Mouse (Mus musculus): ENCODE results near the gene Cebpe. TPM values are rescaled to one million over a fixed set of nuclear protein-coding genes. Genes with fewer than 3 reads are reported as not detected.

Gene Cebpe
- polyA plus RNA-seq, 1 experiment from 2014 or later, result not detected

DNA sequence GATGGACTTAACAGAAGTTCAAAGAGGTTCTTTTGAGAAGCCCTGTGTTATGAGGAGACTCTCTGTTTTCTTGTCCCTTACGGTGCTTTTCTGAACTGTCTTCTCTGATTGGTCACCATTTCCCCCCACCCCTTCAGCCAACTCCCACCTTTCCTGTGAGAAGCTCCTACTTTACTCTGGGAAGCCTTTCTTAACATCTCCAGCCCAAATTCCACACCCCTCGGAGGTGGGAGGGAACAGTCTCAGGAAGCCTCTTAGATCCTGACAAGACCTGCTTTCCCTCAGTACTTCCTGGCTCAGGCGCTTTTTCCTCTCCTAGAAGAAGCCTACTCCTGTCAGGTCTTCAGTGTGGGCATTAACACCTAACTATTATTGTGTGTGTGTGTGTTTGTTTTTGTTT lies 12.4 kb downstream of the Cebpe start:
- no peak for ATAC-seq (ENCODE audit: extremely low read depth, insufficient number of reproducible peaks, low FRiP score, low TSS enrichment)
- Histone ChIP-seq H3K9me3 (no peaks in the 10 kb centered on the region), H3K4me2 (no peak overlapping the region), H3K9ac (0 out of 2 replicates have a peak overlapping the region, but pooled peaks have one; percentile 14), H3K27me3 (replicated peaks) (peaks cover 25% of the 10 kb centered on the region; the same call in 1 of the 2 replicates), H3K4me1 (peaks cover 8% of the 10 kb centered on the region), H3K36me3 (no peaks in the 10 kb centered on the region), H3K27ac (replicated peaks) (no peak overlapping the region), H3K4me3 (no peak overlapping the region)
- WGBS, result 38% methylated on average over 3 of the region's 3 CpGs

GRCm38 (mm10) chr14:54698733-54699132 lies 13.2 kb downstream of the Cebpe start, which contains the start of gene Gm29776:
Gene Gm29776, minus strand, starts transcription at chr14:54698833.
- no peaks in the 10 kb centered on the region for H3K9me3 ChIP-seq
- H3K9ac ChIP-seq, result 0 out of 2 replicates have a peak within 1 kb of the TSS, but pooled peaks have one; percentile 14
- H3K4me3 ChIP-seq, result no peak within 1 kb of the TSS
- ATAC-seq (ENCODE audit: extremely low read depth, insufficient number of reproducible peaks, low FRiP score, low TSS enrichment), result no peak
- H3K27me3 ChIP-seq (replicated peaks), result peaks cover 25% of the 10 kb centered on the region; the same call in 1 of the 2 replicates
- H3K36me3 ChIP-seq, result peaks cover 3% of the 10 kb centered on the region; the same call in 1 of the 2 replicates
- no peak within 1 kb of the TSS for H3K27ac ChIP-seq (replicated peaks)
- 62% methylated on average over 4 of the region's 4 CpGs for WGBS
- no peak within 1 kb of the TSS for H3K4me2 ChIP-seq
- peaks cover 8% of the 10 kb centered on the region for H3K4me1 ChIP-seq

GRCm38 (mm10) chr14:54696752-54697151 lies 15.2 kb downstream of the Cebpe start:
- WGBS, result 80% methylated on average over 4 of the region's 4 CpGs
- Histone ChIP-seq H3K4me3 (no peak overlapping the region), H3K4me2 (no peak overlapping the region), H3K4me1 (peaks cover 8% of the 10 kb centered on the region), H3K9ac (no peak overlapping the region), H3K27ac (replicated peaks) (no peak overlapping the region), H3K9me3 (no peaks in the 10 kb centered on the region), H3K36me3 (peaks cover 17% of the 10 kb centered on the region; the same call in 1 of the 2 replicates), H3K27me3 (replicated peaks) (peaks cover 9% of the 10 kb centered on the region; the same call in 1 of the 2 replicates)
- ATAC-seq (ENCODE audit: extremely low read depth, insufficient number of reproducible peaks, low FRiP score, low TSS enrichment), result no peak

GRCm38 (mm10) chr14:54695042-54695441 lies 16.9 kb downstream of the Cebpe start:
- Histone ChIP-seq H3K4me1 (no peaks in the 10 kb centered on the region; the same call in 1 of the 2 replicates), H3K9ac (no peak overlapping the region), H3K4me3 (no peak overlapping the region), H3K27me3 (replicated peaks) (peaks cover 5% of the 10 kb centered on the region; the same call in 1 of the 2 replicates), H3K27ac (replicated peaks) (no peak overlapping the region), H3K36me3 (peaks cover 28% of the 10 kb centered on the region), H3K4me2 (no peak overlapping the region), H3K9me3 (no peaks in the 10 kb centered on the region)
- no peak for ATAC-seq (ENCODE audit: extremely low read depth, insufficient number of reproducible peaks, low FRiP score, low TSS enrichment)
- 48% methylated on average over 6 of the region's 6 CpGs for WGBS

DNA sequence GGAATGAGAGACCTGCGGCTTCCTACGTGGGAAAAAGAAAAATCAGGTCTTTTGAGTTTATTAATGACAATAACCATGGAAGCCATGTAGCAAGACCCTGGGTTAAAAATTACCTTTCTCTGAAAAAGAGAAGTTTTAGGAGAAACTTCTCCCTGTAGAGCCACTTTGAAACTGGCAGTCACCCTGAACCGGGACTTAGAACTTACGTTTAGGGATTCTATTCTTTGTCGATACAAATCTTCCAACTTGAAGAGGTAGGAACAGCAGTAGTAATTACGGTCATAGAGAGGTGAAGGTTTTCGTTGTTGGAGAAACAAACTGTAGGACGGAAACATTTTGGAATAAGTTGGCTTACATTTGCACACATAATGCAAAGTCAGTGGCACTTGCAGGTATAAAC lies 24.7 kb downstream of the Cebpe start:
- no peak for ATAC-seq (ENCODE audit: extremely low read depth, insufficient number of reproducible peaks, low FRiP score, low TSS enrichment)
- peaks cover 43% of the 10 kb centered on the region for H3K36me3 ChIP-seq
- peak overlapping the region; percentile 97 for H3K9ac ChIP-seq
- 7% methylated on average over 8 of the region's 8 CpGs for WGBS
- H3K4me2 ChIP-seq, result peak overlapping the region; percentile 85
- H3K4me1 ChIP-seq, result peaks cover 37% of the 10 kb centered on the region
- no peaks in the 10 kb centered on the region for H3K27me3 ChIP-seq (replicated peaks)
- H3K4me3 ChIP-seq, result peak overlapping the region; percentile 86
- H3K27ac ChIP-seq (replicated peaks), result peak overlapping the region; percentile 98
- H3K9me3 ChIP-seq, result no peaks in the 10 kb centered on the region

GRCm38 (mm10) chr14:54686522-54687143 lies 25.3 kb downstream of the Cebpe start, which contains the start of gene Acin1:
Gene Acin1, minus strand, starts transcription at chr14:54686931.
- Histone ChIP-seq H3K36me3 (peaks cover 49% of the 10 kb centered on the region), H3K4me3 (peak within 1 kb of the TSS; percentile 86), H3K4me2 (peak within 1 kb of the TSS; percentile 85), H3K9me3 (no peaks in the 10 kb centered on the region), H3K4me1 (peaks cover 37% of the 10 kb centered on the region), H3K27me3 (replicated peaks) (no peaks in the 10 kb centered on the region), H3K9ac (peak within 1 kb of the TSS; percentile 97), H3K27ac (replicated peaks) (peak within 1 kb of the TSS; percentile 98)
- peak; percentile 93 for ATAC-seq (ENCODE audit: extremely low read depth, insufficient number of reproducible peaks, low FRiP score, low TSS enrichment)
- under 1% methylated on average over 44 of the region's 44 CpGs for WGBS

DNA sequence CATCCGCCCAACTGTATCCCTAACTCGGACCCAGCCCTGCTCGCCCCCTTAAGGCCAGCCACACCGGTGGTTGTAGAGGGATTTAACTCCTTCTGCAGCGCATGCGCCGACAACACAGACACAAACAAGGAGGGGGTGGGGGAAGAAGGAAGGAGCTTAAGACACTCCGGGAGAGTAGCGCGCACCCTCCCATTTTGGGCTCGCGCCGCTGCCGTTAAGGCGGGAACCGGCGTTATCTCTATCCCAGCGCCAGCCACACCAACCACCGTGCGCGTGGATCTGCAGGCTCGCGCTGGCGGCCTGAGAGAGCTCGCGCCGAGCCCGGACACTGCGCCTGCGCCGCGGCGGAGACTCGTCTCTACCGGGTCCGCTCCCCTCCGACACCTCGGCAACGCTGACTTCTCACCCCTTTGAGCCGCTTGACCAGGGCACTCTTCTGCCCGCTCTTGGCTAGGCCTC lies 25.9 kb downstream of the Cebpe start, which contains the start of gene 1700123O20Rik:
Gene 1700123O20Rik, plus strand, starts transcription at position 154 of the 459 bp plus-strand sequence.
- Histone ChIP-seq H3K27ac (replicated peaks) (peak within 1 kb of the TSS; percentile 98), H3K4me3 (peak within 1 kb of the TSS; percentile 86), H3K9ac (peak within 1 kb of the TSS; percentile 97), H3K4me2 (peak within 1 kb of the TSS; percentile 85), H3K4me1 (peaks cover 37% of the 10 kb centered on the region), H3K36me3 (peaks cover 52% of the 10 kb centered on the region), H3K9me3 (no peaks in the 10 kb centered on the region), H3K27me3 (replicated peaks) (no peaks in the 10 kb centered on the region)
- peak; percentile 77 for ATAC-seq (ENCODE audit: extremely low read depth, insufficient number of reproducible peaks, low FRiP score, low TSS enrichment)
- whole genome bisulfite sequencing, result under 1% methylated on average over 41 of the region's 41 CpGs

DNA sequence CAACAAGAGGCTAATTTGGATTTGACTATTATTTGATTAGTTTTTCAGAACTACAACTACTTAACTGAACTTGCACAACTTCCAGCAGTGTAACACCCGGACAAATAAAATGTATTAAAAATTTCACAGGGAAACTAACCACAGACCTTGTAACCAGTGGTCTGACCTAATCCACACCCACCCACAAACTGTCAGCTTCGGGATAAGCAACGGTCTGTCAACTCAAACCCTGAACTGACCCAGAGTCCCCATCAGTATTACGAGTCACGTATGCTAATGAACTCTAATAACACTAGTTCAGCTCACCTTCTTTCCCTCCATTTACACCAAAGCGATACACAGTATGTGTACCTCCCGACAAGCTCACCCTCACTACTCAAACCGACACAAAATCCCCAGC lies 26.5 kb downstream of the Cebpe start:
- Histone ChIP-seq H3K4me1 (peaks cover 37% of the 10 kb centered on the region), H3K9me3 (no peaks in the 10 kb centered on the region), H3K27ac (replicated peaks) (peak overlapping the region; percentile 98), H3K4me3 (peak overlapping the region; percentile 86), H3K9ac (peak overlapping the region; percentile 97), H3K4me2 (peak overlapping the region; percentile 85), H3K27me3 (replicated peaks) (no peaks in the 10 kb centered on the region), H3K36me3 (peaks cover 51% of the 10 kb centered on the region)
- no peak for ATAC-seq (ENCODE audit: extremely low read depth, insufficient number of reproducible peaks, low FRiP score, low TSS enrichment)
- WGBS, result 9% methylated on average over 8 of the region's 8 CpGs

DNA sequence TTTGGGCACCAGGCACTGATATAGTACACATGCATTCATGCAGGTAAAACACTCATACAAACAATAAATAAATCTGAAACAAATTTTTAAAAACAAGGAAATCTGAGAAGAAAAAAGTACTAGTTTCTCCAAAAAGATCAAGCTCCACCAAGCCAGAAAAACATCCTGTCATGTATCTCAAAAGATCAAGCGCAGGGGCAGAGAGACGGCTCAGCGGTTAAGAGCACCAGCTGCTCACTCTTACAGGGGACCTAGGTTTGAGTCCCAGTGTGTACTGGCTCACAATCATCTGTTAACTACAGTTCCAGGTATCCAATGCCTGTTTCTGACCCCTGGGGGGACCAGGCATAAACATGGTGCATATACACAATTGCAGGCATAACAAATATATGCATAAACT lies 29.6 kb downstream of the Cebpe start:
- H3K36me3 ChIP-seq, result peaks cover 59% of the 10 kb centered on the region

GRCm38 (mm10) chr14:54678657-54679304 lies 33.2 kb downstream of the Cebpe start:
- WGBS, result 87% methylated on average over 16 of the region's 16 CpGs
- H3K9ac ChIP-seq, result no peak overlapping the region
- H3K4me1 ChIP-seq, result peaks cover 9% of the 10 kb centered on the region; the same call in 1 of the 2 replicates
- H3K9me3 ChIP-seq, result no peaks in the 10 kb centered on the region
- no peak overlapping the region for H3K4me2 ChIP-seq
- H3K27ac ChIP-seq (replicated peaks), result no peak overlapping the region
- no peaks in the 10 kb centered on the region for H3K27me3 ChIP-seq (replicated peaks)
- peaks cover 86% of the 10 kb centered on the region for H3K36me3 ChIP-seq
- ATAC-seq (ENCODE audit: extremely low read depth, insufficient number of reproducible peaks, low FRiP score, low TSS enrichment), result no peak
- no peak overlapping the region for H3K4me3 ChIP-seq

More for the DNA sequence above, 29.6 kb downstream of the Cebpe start:
- Histone ChIP-seq H3K4me1 (peaks cover 20% of the 10 kb centered on the region), H3K4me3 (no peak overlapping the region), H3K4me2 (no peak overlapping the region), H3K9me3 (no peaks in the 10 kb centered on the region), H3K27ac (replicated peaks) (no peak overlapping the region), H3K27me3 (replicated peaks) (no peaks in the 10 kb centered on the region), H3K9ac (no peak overlapping the region; the same call in 1 of the 2 replicates)
- no peak for ATAC-seq (ENCODE audit: extremely low read depth, insufficient number of reproducible peaks, low FRiP score, low TSS enrichment)
- whole genome bisulfite sequencing, result 86% methylated on average over 3 of the region's 3 CpGs

DNA sequence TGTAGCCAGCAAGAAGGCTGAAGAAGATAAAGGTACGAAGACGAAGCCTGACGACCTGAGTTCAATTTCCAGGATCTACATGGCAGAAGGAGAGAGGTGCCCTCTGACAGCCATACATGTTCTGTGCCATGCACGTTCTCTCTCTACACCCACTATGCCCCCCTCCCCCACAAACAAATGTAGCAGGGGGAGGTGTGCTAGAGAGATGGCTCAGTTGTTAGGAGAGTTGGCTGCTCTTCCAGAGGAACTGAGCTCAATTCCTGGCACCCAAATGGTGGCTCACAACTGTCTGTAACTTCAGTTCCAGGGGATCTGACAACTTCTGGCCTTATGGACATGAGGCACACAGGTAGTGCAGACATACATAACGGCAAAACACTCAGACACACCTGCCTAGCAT lies 35.7 kb downstream of the Cebpe start:
- Histone ChIP-seq H3K4me2 (no peak overlapping the region), H3K4me3 (no peak overlapping the region), H3K36me3 (peaks cover 89% of the 10 kb centered on the region), H3K27ac (replicated peaks) (no peak overlapping the region), H3K9ac (no peak overlapping the region), H3K4me1 (0 out of 2 replicates have a peak, but pooled peaks cover 3% of the 10 kb centered on the region), H3K9me3 (no peaks in the 10 kb centered on the region), H3K27me3 (replicated peaks) (no peaks in the 10 kb centered on the region)
- ATAC-seq (ENCODE audit: extremely low read depth, insufficient number of reproducible peaks, low FRiP score, low TSS enrichment), result no peak
- WGBS, result 85% methylated on average over 5 of the region's 5 CpGs
